Mouse (Mus musculus) liver (tissue): Measurements from ENCODE around the gene Rmi2.
A peak's percentile ranks its signal among the peaks of the same experiment; 100 is the strongest.
"Not testable (repeated sequence)": the region's sequence is repeated elsewhere in the genome, so short reads cannot be mapped to it uniquely, and the experiment has no call there.

Experiments
- DNase-seq: peaks from one replicate; pipeline ENCODE4 v3.0.0-alpha.2; 2020; ENCODE audit warnings: mixed read lengths

Gene Rmi2

GRCm38 (mm10) chr16:10827766-10828460, 6.9 kb upstream of the Rmi2 start:
- no peak for DNase-seq

GRCm38 (mm10) chr16:10828461-10828805, 6.4 kb upstream of the Rmi2 start:
- no peak for DNase-seq

GRCm38 (mm10) chr16:10834542-10834910, 333 bp upstream of the Rmi2 start:
- DNase-seq: no peak

- DNase-seq: no peak
These were observed 1.5 kb downstream of the Rmi2 start for GRCm38 (mm10) chr16:10836388-10836787.

- no peak for DNase-seq
These were observed 2.4 kb downstream of the Rmi2 start for GRCm38 (mm10) chr16:10837250-10837649.

GRCm38 (mm10) chr16:10837903-10838302, 3.0 kb downstream of the Rmi2 start:
- DNase-seq: no peak

GRCm38 (mm10) chr16:10838487-10839245, 3.8 kb downstream of the Rmi2 start:
- no peak for DNase-seq

GRCm38 (mm10) chr16:10840018-10840417, 5.2 kb downstream of the Rmi2 start:
- no peak for DNase-seq

GRCm38 (mm10) chr16:10842282-10842855, 7.5 kb downstream of the Rmi2 start:
- DNase-seq: no peak

- DNase-seq: peak; percentile 51
These were observed 8.8 kb downstream of the Rmi2 start for GRCm38 (mm10) chr16:10843486-10844318.

- no peak for DNase-seq
These were observed 9.4 kb downstream of the Rmi2 start for GRCm38 (mm10) chr16:10844319-10844670.

GRCm38 (mm10) chr16:10845952-10846351, 11.1 kb downstream of the Rmi2 start:
- DNase-seq: no peak

- peak; percentile 52 for DNase-seq
These were observed 11.6 kb downstream of the Rmi2 start for GRCm38 (mm10) chr16:10846503-10846902.

- DNase-seq: no peak
These were observed 15.4 kb downstream of the Rmi2 start for GRCm38 (mm10) chr16:10849965-10850861.

GRCm38 (mm10) chr16:10850905-10851304, 16.0 kb downstream of the Rmi2 start:
- DNase-seq: no peak

GRCm38 (mm10) chr16:10852216-10852615, 17.4 kb downstream of the Rmi2 start:
- not testable (repeated sequence) for DNase-seq

GRCm38 (mm10) chr16:10859726-10860245, 24.9 kb downstream of the Rmi2 start:
- no peak for DNase-seq

- DNase-seq: no peak
These were observed 26.5 kb downstream of the Rmi2 start for GRCm38 (mm10) chr16:10861408-10861807.

GRCm38 (mm10) chr16:10864833-10865591, 30.2 kb downstream of the Rmi2 start:
- no peak for DNase-seq

- DNase-seq: no peak
These were observed 30.7 kb downstream of the Rmi2 start for GRCm38 (mm10) chr16:10865592-10865987.

GRCm38 (mm10) chr16:10866841-10867240, 32.0 kb downstream of the Rmi2 start:
- no peak for DNase-seq
